Mouse (Mus musculus) myocyte (in vitro differentiated cells): Measurements from ENCODE around the gene Hipk2.

Experiments
- CEBPB ChIP-seq: IDR thresholded peaks from 2 replicates; pipeline ENCODE4 v1.6.1; 2011; ENCODE audit warnings: mild to moderate bottlenecking, moderate library complexity; ENCODE audit not compliant: poor library complexity, insufficient read depth, severe bottlenecking
- MAX ChIP-seq: IDR thresholded peaks from one replicate; pipeline ENCODE4 v1.6.1; 2011; ENCODE audit warnings: low read depth, mild to moderate bottlenecking, control low read depth
- MYOD1 ChIP-seq, 3 experiments: IDR thresholded peaks; one replicate each; pipeline ENCODE4 v1.6.1; 2011; ENCODE audit warnings: control low read depth in 2 of 3, low read depth in 2 of 3, mild to moderate bottlenecking in 2 of 3, moderate library complexity in 1 of 3; ENCODE audit not compliant: insufficient read length in 2 of 3, control insufficient read depth in 1 of 3
- POLR2A ChIP-seq: IDR thresholded peaks from one replicate; pipeline ENCODE4 v1.6.1; 2011; ENCODE audit warnings: low read depth, mild to moderate bottlenecking, control low read depth, moderate library complexity; ENCODE audit not compliant: insufficient read length
- POLR2AphosphoS2 ChIP-seq: IDR thresholded peaks from one replicate; pipeline ENCODE4 v1.6.1; 2011; ENCODE audit warnings: low read depth, control low read depth; ENCODE audit not compliant: insufficient read length
- REST ChIP-seq: IDR thresholded peaks from one replicate; pipeline ENCODE4 v1.6.1; 2011; ENCODE audit warnings: mild to moderate bottlenecking, control low read depth, moderate library complexity; ENCODE audit not compliant: insufficient read depth, insufficient read length
- USF1 ChIP-seq: IDR thresholded peaks from one replicate; pipeline ENCODE4 v1.6.1; 2011; ENCODE audit warnings: low read depth, mild to moderate bottlenecking, control low read depth, moderate library complexity

DNA sequence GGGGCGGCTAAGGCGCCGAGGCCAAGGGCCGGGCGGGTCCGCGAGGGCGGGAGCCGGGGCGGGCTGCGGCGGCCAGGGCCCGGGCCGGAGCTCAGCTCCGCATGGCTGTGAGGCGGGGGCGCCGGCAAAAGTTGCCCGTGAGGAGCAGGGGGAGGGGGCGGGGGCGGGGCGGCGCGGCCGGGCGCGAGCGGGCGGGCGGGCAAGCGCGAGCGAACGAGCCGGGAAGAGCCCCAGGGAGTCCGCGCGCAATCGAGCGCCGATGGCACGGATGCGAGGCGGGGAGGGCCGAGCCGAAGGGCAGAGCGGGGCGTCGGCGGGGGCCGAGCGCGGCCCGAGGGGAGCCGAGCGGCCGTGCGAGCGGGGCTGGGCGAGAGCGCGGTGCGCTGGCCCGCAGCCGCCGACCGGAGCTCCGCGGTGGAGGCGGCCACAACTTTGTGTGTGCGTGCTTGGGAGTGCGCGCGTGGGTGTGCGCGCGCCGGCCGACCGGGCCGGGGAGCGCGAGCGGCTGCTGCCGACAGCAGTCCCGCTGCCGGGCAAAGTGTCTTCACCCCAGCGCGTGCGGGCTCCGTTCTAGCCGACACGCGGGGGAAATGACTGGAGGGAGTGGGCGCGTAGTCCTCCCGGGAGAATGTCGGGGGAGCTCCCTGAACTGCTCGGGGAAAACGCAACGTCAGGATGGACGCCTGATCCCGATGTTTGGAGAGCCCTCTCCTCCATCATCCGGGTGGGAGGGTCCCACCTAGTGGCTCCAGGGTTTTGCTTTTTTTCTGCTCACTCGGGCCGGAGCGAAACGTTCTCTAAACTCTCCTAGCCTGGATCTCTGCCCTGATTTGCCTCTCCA is at the start of gene Hipk2:
- TF ChIP-seq MAX (no peak), CEBPB (no peak), POLR2A (peak; percentile 72), POLR2AphosphoS2 (no peak), USF1 (no peak), MYOD1 (IDR thresholded peaks at IDR 0.05; ENCODE audit: control insufficient read depth in 1 of 3, insufficient read length in 2 of 3, low read depth in 2 of 3) (peak in 2 of 3 experiments; percentile 2 to 18), REST (no peak)
